Mouse (Mus musculus): ENCODE measurements around the gene Fbxo41. TPM values are rescaled to one million over a fixed set of nuclear protein-coding genes. Genes with fewer than 3 reads are reported as not detected.

The Fbxo41 gene
- total RNA-seq, 2 experiments from 2014 or later, result 2.2 to 2.5 TPM

DNA sequence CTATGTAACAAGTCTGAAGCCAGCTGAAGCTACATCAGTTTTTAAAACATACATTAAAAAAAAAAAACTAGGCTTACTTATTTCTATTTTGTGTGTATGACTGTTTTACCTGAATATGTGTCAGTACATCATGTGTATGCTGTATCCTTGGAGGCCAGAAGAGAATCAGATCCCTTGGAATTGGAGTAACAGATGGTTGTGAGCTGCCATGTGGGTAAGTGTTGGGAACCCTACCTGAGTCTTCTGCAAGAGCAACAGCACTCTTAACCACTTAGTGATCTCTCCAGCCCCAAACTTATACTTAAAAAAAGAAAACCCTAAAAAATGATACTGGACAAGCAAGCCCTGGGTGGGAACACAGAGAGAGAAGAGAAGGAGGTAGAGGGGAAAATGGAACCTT is 5.8 kb downstream of the Fbxo41 start:
- no peak for DNase-seq (ENCODE audit: low spot score in 2 of 2)

DNA sequence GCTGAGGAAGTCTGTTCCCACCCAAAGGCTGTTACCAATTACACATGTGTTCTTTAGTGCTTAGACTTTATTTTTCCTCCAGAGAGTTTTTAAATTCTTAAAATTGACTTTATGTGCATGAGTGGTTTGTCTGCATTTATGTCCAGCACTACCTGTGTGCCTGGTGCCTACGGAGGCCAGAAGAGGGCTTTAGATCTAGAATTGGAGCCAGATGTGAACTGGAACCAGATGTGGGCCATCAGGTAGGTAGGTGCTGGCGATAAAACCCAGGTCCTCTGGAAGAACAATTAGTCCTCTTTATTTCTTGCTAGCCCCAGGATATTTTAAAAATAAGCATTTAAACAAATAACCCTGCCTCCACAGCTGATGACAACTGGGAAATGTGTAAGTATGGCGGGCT is 11.2 kb downstream of the Fbxo41 start:
- DNase-seq (ENCODE audit: low spot score in 2 of 2), result no peak

DNA sequence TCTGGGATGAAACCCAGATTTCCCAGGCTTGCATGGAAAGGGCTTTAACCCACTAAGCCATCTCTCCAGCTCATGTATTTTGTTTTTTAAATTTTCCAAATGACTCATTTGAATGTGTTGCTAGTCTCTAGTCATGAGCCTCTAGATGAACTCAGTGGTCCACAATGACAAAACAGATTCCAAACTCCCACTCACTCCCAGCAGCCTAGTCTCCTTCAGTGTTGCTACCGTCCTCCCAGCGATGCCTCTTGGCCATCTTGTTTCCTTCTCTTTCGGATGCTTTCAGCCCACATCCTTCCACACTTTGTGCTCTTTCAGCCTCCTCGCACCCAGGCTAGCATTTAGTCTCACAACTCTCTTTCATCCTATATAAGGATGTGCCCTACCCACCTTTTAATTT is 12.5 kb downstream of the Fbxo41 start:
- DNase-seq (ENCODE audit: low spot score in 2 of 2), result no peak

DNA sequence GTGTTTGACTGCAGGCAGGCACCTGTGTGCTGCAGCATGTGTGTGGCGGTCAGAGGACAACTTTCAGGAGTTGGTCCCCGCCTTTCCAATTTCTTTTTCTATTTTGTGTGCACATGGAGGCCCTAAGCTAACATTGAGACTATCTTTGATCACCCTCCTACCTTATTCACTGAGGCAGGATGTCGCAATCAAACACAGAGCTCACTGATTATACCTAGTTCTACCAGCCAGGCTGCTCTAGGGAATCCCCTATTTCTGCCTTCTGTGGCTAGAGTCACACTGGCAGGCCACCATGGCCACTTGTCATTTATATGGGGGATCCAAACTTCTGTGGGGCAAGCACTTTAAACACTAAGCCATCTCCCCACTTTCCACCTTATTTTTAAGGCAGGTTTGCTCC is 13.1 kb downstream of the Fbxo41 start:
- no peak for DNase-seq (ENCODE audit: low spot score in 2 of 2)

DNA sequence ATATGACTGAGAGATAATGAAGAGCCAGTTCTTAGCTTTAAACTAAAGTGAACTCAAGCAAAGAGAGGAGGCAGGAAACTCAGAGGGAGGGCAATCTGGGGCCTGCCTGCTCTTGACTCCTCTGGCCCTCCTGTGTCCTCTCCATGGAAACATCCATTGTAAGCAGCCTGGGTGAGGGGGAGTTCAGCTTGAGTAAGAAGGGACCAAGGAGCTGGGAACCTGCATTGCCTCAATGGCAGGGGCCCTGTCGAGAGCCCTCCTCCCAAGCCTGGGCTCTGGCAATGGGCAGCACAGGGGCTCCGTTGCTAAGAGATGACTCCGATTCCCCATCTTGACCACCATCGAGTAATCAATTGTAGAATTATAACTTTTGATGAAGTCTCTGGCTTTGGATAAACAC is 14.3 kb downstream of the Fbxo41 start:
- DNase-seq (ENCODE audit: low spot score in 2 of 2), result no peak

DNA sequence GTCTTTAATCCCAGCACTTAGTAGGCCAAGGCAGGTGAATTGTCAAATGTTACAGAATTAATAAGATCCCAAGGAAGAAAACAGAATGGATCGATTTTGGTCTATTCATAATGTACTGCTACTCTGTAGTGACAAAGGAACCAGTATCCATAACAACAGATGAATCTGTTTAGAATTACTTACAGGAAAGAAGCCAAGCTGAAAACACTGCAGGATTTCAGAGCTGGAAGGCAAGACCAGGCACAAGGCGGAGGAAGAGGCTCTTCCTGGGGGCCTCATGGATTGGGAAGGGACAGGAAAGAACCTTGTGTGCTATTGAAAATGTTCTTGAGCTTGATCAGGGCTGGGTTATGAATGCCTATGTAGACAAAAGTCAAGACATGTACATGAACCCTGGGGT is 17.1 kb downstream of the Fbxo41 start:
- DNase-seq (ENCODE audit: low spot score in 2 of 2), result no peak

DNA sequence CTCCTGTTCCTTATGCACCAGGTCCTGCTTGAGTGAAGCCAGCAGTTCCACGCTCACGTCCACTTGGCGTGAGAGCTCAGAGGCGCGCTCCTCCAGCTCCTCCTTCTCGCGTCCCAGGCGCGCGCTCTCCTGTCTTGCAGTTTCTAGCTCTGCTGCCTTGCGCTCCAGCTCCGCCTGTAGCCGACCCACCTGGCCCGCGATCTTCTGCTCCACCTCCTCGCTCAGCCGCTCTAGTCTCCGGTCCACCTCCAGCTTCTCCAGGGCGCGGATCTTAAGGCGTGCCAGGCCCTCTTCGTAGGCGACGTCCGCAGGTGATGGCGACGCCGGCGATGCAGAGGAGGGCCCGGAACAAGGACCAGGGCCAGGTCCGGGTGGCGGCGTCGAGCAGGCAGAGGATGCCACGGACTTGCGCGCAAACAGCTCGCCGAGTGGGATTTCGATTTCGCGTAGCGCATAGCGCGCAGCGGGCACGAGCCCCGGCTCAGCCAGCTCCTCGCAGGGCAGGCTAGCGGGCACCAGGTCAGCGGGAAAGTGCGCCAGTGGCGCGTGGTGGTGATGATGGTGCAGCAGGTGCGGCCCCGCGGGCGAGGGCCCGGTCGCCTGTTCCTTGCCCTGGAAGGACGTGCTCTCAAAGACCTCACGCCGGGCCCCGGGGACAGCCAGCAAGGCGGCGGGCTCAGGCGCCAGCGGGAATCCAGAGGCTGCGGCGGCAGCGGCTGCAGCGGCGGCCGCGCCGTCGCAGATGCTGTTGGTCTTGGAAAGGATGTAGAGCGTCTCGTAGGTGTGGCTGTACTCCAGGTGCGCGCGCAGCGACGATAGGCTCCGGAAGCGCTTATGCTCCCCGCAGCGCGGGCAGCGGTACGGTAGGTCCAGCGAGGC is 18.7 kb downstream of the Fbxo41 start:
- DNase-seq (ENCODE audit: low spot score in 2 of 2), result no peak

DNA sequence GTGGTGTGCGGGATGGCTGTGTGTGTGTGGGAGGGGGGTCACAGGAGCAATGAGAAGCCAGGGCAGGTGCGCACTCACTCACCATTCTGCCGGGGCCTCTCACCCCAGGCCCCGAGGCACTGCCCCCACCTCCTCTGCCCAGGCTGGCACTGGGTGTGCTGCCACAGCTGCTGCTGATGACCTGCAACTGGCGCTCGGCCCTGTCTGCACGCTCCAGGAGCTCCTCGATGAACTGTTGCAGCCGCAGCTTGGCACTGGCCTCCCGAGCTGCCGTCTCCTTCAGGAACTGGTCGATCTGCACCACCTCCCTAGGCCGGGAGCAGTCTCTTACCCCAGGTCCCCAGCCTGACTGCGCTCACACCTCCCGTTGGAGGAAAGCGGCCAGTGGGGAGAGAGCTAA is 22.1 kb downstream of the Fbxo41 start:
- DNase-seq (ENCODE audit: low spot score in 2 of 2), result no peak

DNA sequence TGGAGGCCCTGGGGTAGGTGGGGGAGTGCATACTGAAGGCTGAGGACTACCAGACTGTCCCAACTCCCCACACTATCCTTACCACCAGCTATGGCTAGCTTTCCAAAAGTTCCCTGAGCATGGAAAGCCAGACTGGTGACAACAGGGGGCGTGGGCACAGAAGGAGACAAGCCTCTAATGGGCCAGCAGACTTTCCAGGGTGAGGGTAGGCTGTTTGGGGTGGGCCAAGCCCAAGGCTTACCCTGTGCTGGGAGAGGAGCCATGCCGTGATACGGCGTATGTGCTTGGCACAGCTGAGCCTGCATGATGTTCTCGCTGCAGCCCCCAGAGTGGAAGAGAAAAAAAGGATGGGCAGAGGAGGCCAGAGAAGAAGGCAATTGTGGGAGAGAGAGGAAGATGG is 22.8 kb downstream of the Fbxo41 start:
- DNase-seq (ENCODE audit: low spot score in 2 of 2), result no peak

DNA sequence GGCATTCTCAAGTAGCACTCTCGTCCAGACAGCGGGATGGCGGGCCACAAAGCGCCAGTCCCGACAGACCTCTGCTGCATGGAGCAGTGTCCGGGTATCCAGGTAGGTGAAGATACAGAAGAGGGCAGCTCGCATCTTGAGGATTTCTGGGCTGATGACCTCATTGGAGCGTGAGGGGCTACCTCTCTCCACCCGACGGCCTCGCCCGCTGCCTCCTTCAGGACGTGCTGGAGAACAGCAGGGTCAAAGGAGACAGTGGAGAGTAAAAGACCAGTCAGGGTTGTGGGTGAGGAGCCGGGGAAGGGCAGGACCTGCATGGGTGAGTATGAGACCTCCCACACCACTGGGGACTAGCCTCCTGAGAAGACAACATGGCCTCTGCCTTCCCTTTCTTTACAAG is 24.4 kb downstream of the Fbxo41 start:
- DNase-seq (ENCODE audit: low spot score in 2 of 2), result no peak

DNA sequence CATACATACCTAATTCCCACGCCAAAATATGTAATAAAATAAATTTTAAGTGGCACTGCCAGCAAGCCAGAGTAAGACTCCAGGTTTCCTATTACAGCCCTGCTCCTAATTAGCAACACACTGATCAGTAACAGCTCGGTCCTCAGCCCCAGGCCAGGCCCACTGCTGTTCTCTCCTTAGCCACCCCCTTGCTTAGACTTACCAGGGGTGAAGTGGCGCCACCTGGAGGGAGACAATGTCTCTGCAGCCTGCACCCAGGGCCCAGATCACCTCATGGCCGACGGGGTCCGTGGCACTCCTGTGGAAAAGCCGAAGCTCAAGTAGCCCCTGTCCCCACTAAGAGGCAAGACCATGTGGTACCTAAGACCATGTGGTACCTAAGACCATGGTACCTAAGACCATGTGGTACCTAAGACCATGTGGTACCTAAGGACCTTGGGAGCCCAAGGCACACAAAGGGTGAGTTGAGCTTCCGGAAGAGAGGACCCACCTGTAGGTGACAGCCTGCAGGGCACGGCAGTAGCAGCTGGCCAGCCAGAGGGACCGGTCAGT is 25.4 kb downstream of the Fbxo41 start:
- no peak for DNase-seq (ENCODE audit: low spot score in 2 of 2)

DNA sequence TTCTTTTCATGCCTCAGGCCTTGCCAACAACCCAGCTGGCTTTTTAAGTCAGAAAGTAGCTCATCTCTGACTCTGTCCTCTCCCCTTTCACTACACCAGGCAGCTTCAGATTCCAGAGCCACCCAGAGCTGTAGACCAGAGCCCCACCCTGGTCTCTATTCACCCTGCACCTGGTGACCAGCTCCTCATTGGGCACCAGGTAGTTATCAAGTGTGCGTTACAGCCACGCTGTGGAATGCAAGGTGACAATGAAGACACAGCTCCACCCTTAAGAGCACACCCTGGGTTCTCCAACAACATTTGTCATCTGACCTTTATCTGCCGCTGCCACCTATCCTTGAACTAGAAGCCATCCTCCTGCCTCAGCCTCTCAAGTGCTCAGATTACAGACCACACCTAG is 27.2 kb downstream of the Fbxo41 start:
- DNase-seq (ENCODE audit: low spot score in 2 of 2), result no peak

DNA sequence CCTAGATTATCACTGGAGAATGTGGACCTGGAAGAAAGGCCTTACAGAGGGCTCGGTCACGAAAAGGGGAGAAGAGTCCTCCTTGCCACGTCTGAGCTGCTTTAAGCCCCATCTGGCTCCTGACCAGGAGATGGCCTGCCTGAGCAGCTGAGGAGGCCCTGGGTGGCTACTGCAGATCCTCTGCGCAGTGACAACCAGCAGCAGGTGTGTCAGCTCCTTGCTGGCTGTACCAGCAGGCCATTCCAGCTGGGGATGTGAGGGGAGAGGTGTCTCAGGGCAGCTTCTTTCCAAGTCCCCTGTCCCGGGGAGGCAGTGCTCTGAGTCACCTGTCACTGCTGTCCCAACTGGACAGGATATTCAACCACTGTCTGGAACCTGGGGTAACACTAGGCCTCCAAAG is 30.3 kb downstream of the Fbxo41 start:
- no peak for DNase-seq (ENCODE audit: low spot score in 2 of 2)

DNA sequence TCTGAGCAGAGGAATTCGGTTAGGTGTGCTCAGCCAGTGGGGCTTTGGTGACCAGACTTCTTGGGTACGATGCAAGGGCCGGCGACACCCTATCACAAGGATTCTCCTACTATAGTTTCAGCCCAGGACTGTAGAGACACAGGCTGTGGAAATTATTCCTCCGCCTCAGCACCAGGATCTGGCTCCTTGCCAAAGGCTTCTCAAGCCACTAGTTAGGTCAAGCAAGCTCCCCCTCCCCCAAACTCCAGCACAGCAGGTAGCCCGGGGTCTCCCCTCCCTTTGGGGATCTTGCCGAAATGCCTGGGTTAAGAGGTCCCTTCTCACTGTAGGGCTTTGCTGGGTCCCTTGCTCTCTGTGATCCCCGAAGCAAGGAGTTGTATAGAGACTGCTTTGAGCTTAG is 30.8 kb downstream of the Fbxo41 start:
- DNase-seq (ENCODE audit: low spot score in 2 of 2), result no peak

DNA sequence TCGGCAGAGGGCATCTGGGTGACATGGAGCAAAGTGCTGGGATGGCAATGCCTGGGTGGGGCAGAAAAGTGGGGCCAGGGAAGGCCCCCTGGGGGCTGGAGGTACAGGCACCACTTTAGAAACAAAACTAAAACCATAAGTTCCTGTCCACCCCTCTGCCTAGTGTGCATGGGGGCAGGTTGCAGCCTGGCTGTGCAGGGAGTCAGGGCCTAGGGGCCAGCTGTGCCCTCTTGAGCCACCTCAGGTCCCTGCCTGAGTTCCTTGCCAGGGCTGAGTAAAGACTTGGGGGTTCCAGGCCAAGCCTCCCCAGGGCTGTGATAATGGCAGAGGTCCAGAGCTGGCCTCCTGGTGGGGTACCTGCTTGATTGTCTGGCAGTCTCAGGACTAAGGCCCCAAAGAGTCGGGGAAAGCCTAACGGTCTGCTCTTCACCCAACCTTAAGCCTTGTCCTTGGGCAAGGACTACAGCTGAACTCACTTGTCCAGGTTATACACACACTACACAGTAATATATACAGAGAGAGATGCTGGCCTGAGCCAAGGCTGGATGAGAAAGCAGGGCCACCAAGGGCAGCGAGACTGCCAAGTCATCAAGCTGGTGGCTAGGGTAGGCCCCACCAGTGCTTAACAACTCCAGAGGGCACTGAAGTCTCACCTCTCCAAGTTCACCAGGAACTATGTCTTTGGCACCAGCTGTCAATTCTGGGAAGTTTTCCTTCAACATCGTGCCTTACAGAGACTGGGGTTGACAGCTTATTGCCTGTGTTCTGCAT is 32.9 kb downstream of the Fbxo41 start:
- no peak for DNase-seq (ENCODE audit: low spot score in 2 of 2)

DNA sequence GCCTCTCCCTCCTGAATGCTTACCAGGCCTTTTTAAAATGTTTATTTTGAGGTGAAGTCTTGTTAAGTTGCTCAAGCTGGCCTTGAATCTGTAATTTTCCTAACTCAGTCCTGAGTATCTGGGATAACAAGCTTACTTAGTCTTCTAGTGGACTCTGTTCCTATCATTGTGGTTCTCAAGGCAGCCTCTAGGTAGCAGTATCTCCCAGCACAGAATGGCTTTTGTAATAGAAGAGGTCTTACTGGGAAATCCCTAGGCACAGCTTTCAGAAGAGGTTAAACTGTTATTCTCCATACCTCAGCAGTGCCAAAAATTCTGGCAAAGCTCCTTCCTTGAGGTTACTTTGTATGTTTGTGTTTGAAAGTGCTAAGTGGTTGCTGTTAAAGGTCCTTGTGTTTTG is 37.4 kb downstream of the Fbxo41 start:
- DNase-seq (ENCODE audit: low spot score in 2 of 2), result no peak

DNA sequence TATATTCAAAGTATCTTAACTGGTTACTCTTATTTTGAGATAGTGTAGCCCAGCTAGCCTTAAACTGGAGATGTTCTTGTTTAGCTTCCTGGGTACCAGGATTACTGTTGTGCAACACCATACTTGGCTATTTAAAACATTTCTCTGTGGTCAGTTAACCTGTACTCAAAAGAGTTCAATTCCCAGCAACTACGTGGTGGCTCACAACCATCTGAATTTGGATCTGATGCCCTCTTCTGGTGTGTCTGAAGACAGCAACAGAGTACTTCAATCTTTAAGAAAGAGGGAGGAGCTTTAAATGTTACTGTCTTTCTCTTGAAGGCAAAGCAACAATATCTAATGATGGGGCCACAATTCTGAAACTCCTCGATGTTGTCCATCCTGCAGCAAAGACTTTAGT is 43.2 kb downstream of the Fbxo41 start:
- DNase-seq (ENCODE audit: low spot score in 2 of 2), result no peak

DNA sequence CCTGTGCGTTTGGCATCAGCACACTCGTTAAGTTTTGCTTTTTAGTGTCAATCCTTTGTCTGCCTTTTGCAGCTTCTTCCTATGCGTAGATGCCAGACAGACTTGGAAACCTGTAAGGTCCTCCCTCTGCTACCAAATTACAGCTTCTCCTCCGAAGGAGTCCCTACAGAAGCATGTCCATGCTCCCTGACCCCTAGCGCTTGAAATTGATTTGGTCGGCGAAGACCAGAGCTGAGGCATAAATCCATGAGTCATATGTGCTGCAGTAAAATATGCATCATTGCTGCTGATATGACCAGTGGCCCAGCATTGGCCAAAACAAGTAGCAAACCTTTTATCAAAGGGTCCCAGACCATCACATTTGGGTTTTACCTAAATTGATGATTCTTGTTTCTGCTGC is 50.0 kb downstream of the Fbxo41 start:
- DNase-seq (ENCODE audit: low spot score in 2 of 2), result no peak

DNA sequence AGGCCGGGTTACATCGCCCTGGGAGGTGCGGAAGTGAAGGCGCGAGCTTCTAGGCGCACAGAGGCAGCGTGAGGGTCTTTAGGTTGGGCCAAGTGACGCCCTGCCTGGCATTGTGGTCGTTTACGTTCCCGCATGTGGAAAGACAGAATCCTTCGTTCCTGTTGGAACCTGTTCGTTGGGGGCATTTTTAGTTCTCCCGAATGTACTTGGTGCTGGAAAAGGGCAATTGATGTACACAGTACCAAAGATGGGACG is 50.5 kb downstream of the Fbxo41 start:
- DNase-seq (ENCODE audit: low spot score in 2 of 2), result no peak

DNA sequence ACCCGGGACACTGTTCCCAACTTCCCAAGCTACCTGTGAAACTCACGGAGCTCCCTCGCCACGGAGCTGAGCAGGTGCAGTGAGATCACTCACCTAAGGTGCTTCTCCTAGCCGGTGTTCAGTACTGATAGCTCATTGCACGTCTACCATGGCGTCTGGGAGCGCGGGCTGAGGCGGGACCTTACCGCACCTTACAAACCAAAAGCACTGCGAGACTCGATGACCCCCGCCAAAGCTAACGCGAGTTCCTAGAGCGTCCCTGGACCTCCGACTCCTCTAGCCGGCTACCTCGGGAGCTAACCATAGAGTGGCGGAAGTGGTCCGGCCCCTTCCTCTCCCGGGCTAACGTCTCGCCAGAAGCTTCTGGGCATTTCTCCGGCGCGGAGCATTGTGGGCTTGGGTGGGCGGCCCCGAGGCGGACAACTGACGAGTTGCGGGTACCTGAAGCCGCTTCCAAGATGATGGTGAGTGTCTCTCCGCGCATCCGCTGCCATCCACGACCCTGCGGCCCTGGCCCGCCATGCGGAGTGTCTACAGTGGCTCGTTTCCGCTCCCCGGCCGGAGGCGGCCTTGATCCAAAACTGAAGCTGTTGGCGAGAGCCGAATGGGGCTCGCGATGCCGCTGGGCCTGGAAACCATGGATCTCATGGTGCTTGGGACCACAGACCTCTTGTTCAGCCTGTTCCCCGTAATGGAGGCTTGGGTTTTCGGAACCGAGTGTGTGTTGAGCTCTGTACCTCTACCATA is 51.0 kb downstream of the Fbxo41 start, which contains the start of gene Pradc1:
Gene Pradc1, minus strand, starts transcription at position 307 of the 747 bp plus-strand sequence.
- DNase-seq (ENCODE audit: low spot score in 2 of 2), result peak; percentile 80 to 95

DNA sequence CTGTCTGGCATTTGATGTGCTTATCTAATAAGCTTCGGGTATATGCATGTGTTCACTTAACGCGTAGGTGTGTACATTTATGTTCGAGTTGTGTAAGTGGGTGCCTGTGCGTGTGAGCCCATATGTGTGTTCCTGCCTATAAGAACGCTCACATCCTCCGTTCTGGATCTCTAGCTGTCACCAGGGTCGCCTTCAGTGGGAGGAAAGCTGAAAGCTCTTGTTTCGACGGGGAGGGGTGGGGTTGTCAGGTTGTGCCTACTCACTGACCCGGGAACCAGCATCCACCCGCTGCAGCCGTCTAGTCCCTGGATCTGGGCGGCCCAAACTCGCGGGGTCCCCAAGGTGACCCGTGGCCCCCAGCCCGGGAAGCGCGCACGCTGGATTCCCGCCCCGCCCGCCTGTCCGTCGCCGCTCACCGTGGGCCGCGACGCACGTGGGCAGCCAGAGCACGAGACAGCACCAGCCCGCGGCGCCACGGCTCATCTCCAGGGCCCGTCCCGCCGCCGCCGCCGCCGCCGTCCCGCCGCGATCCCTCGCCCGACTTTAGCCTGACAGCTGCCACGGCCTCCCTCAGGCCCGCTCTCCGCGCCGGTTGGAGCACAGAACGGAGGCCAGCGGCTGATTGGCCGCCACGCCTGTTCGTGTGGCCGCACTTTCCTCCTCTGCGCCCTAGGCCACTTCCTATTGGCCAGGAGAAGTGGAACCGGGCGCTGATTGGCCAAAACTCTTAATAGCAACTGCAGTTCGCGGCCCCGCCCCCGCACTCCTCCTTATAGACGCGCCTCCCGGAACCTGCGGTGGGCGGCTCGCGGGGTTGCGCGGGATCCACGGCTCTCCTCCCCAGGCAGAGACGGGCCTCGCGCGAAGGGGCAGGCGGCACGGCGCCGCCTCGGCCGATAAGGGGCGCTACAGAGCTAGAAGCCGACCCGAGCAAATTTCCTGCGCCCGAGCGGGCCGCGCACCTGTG is 51.8 kb downstream of the Fbxo41 start, which contains the start of gene Cct7:
Gene Cct7, plus strand, starts transcription at position 818 of the 967 bp plus-strand sequence.
- peak; percentile 90 to 93 for DNase-seq (ENCODE audit: low spot score in 2 of 2)
